Mouse (Mus musculus): ENCODE data around the gene Ethe1. TPM values are rescaled to one million over a fixed set of nuclear protein-coding genes. Genes with fewer than 3 reads are reported as not detected.

Gene Ethe1
- total and polyA plus RNA-seq, 3 experiments: 21.0 to 33.3 TPM; not detected in 1

- Histone ChIP-seq H3K4me3 (ENCODE audit: control insufficient read depth in 1 of 2, insufficient read depth in 1 of 2, low read depth in 2 of 2, low read length in 2 of 2) (no peak overlapping the region), H3K36me3 (ENCODE audit: control insufficient read depth in 1 of 2, insufficient read depth in 2 of 2, low read length in 2 of 2) (no peaks in the 10 kb centered on the region), H3K79me2 (ENCODE audit: control insufficient read depth, insufficient read depth, low read length, poor library complexity) (no peaks in the 10 kb centered on the region), H3K9me3 (replicated peaks; ENCODE audit: insufficient read depth, low read length) (no peaks in the 10 kb centered on the region), H3K27ac (ENCODE audit: control insufficient read depth, low read depth, low read length) (no peak overlapping the region), H3K9ac (ENCODE audit: control insufficient read depth, low read depth, low read length, poor library complexity, severe bottlenecking) (no peak overlapping the region), H3K4me1 (ENCODE audit: control insufficient read depth in 1 of 2, insufficient read depth in 2 of 2, low read length in 2 of 2) (no peaks in the 10 kb centered on the region), H3K27me3 (ENCODE audit: control insufficient read depth in 1 of 2, insufficient read depth in 2 of 2, low read length in 2 of 2) (peaks cover 2 to 15% of the 10 kb centered on the region in 2 experiments)
- DNase-seq (ENCODE audit: low read depth, low spot score): no peak
- TF ChIP-seq MEF2A (IDR thresholded peaks at IDR 0.05; ENCODE audit: extremely low read depth, insufficient replicate concordance, low read depth, low read length, poor library complexity, severe bottlenecking) (no peak), GATA1 (IDR thresholded peaks at IDR 0.05; ENCODE audit: low read depth, low read length) (no peak), MAZ (IDR thresholded peaks at IDR 0.05; ENCODE audit: low read depth, low read length) (no peak), EP300 (IDR thresholded peaks at IDR 0.05; ENCODE audit: low read depth in 1 of 2, low read length in 2 of 2) (no peak), ZKSCAN1 (IDR thresholded peaks at IDR 0.05; ENCODE audit: low read depth, low read length) (no peak), RAD21 (IDR thresholded peaks at IDR 0.05; ENCODE audit: low read depth, low read length) (no peak), MXI1 (IDR thresholded peaks at IDR 0.05; ENCODE audit: low read depth, low read length) (no peak), KAT2A (conservative IDR thresholded peaks at IDR 0.05; ENCODE audit: low read depth, low read length) (no peak), CTCF (IDR thresholded peaks at IDR 0.05 in 2 of 3, conservative IDR thresholded peaks at IDR 0.05 in 1 of 3; ENCODE audit: control insufficient read depth in 1 of 3, insufficient read depth in 1 of 3, low read depth in 2 of 3, low read length in 3 of 3, poor library complexity in 1 of 3, severe bottlenecking in 1 of 3) (no peak), SMC3 (IDR thresholded peaks at IDR 0.05; ENCODE audit: low read depth, low read length) (no peak), MYB (IDR thresholded peaks at IDR 0.05; ENCODE audit: low read depth, low read length) (no peak), ELF1 (IDR thresholded peaks at IDR 0.05; ENCODE audit: low read depth, low read length) (no peak), UBTF (IDR thresholded peaks at IDR 0.05; ENCODE audit: borderline replicate concordance, insufficient read depth, low read depth, low read length) (no peak), HCFC1 (IDR thresholded peaks at IDR 0.05; ENCODE audit: low read depth, low read length) (no peak), NRF1 (IDR thresholded peaks at IDR 0.05; ENCODE audit: insufficient read depth, low read depth, low read length, poor library complexity, severe bottlenecking) (no peak), MAFK (IDR thresholded peaks at IDR 0.05; ENCODE audit: borderline replicate concordance, low read depth, low read length) (no peak)
These were observed 57.7 kb downstream of the Ethe1 start for GRCm38 (mm10) chr7:24644996-24645395.

- no peaks in the 10 kb centered on the region for H3K79me2 ChIP-seq (ENCODE audit: control insufficient read depth, insufficient read depth, low read length, poor library complexity)
- peaks cover 2 to 15% of the 10 kb centered on the region in 2 experiments for H3K27me3 ChIP-seq (ENCODE audit: control insufficient read depth in 1 of 2, insufficient read depth in 2 of 2, low read length in 2 of 2)
- H3K4me3 ChIP-seq (ENCODE audit: control insufficient read depth in 1 of 2, insufficient read depth in 1 of 2, low read depth in 2 of 2, low read length in 2 of 2): no peak overlapping the region
- no peak overlapping the region for H3K9ac ChIP-seq (ENCODE audit: control insufficient read depth, low read depth, low read length, poor library complexity, severe bottlenecking)
- no peaks in the 10 kb centered on the region for H3K36me3 ChIP-seq (ENCODE audit: control insufficient read depth in 1 of 2, insufficient read depth in 2 of 2, low read length in 2 of 2)
- H3K4me1 ChIP-seq (ENCODE audit: control insufficient read depth in 1 of 2, insufficient read depth in 2 of 2, low read length in 2 of 2): no peaks in the 10 kb centered on the region
- no peaks in the 10 kb centered on the region for H3K9me3 ChIP-seq (replicated peaks; ENCODE audit: insufficient read depth, low read length)
- DNase-seq (ENCODE audit: low read depth, low spot score): no peak
- no peak overlapping the region for H3K27ac ChIP-seq (ENCODE audit: control insufficient read depth, low read depth, low read length)
- no peak for TF ChIP-seq EP300 (IDR thresholded peaks at IDR 0.05; ENCODE audit: low read depth in 1 of 2, low read length in 2 of 2)
- TF ChIP-seq MAX (IDR thresholded peaks at IDR 0.05; ENCODE audit: low read length): no peak
- TF ChIP-seq E2F4 (IDR thresholded peaks at IDR 0.05; ENCODE audit: borderline replicate concordance, low read depth, low read length): no peak
- no peak for TF ChIP-seq ETS1 (IDR thresholded peaks at IDR 0.05; ENCODE audit: low read depth, low read length)
- no peak for TF ChIP-seq POLR2A (IDR thresholded peaks at IDR 0.05; ENCODE audit: control insufficient read depth in 1 of 2, insufficient read depth in 1 of 2, low read depth in 1 of 2, low read length in 2 of 2, poor library complexity in 1 of 2)
- no peak for TF ChIP-seq POLR2AphosphoS5 (IDR thresholded peaks at IDR 0.05; ENCODE audit: borderline replicate concordance, low read depth, low read length)
- TF ChIP-seq RAD21 (IDR thresholded peaks at IDR 0.05; ENCODE audit: low read depth, low read length): no peak
- no peak for TF ChIP-seq RCOR1 (IDR thresholded peaks at IDR 0.05; ENCODE audit: low read depth, low read length)
- TF ChIP-seq ZKSCAN1 (IDR thresholded peaks at IDR 0.05; ENCODE audit: low read depth, low read length): no peak
- no peak for TF ChIP-seq POLR2AphosphoS2 (IDR thresholded peaks at IDR 0.05; ENCODE audit: low read length)
- no peak for TF ChIP-seq MEF2A (IDR thresholded peaks at IDR 0.05; ENCODE audit: extremely low read depth, insufficient replicate concordance, low read depth, low read length, poor library complexity, severe bottlenecking)
- no peak for TF ChIP-seq USF2 (IDR thresholded peaks at IDR 0.05; ENCODE audit: borderline replicate concordance in 1 of 2, insufficient read depth in 1 of 2, low read depth in 1 of 2, low read length in 2 of 2)
- no peak for TF ChIP-seq USF1 (IDR thresholded peaks at IDR 0.05; ENCODE audit: low read depth, low read length)
- no peak for TF ChIP-seq CHD2 (IDR thresholded peaks at IDR 0.05; ENCODE audit: low read length)
- no peak for TF ChIP-seq NELFE (IDR thresholded peaks at IDR 0.05; ENCODE audit: low read depth, low read length)
- TF ChIP-seq ELF1 (IDR thresholded peaks at IDR 0.05; ENCODE audit: low read depth, low read length): no peak
- no peak for TF ChIP-seq BHLHE40 (IDR thresholded peaks at IDR 0.05; ENCODE audit: borderline replicate concordance, low read depth, low read length)
These were observed 59.1 kb downstream of the Ethe1 start for GRCm38 (mm10) chr7:24646486-24646885.

All from MEL (cell line).